8 mouse cellular contexts compared by ENCODE assay signal in the genomic region with DNA sequence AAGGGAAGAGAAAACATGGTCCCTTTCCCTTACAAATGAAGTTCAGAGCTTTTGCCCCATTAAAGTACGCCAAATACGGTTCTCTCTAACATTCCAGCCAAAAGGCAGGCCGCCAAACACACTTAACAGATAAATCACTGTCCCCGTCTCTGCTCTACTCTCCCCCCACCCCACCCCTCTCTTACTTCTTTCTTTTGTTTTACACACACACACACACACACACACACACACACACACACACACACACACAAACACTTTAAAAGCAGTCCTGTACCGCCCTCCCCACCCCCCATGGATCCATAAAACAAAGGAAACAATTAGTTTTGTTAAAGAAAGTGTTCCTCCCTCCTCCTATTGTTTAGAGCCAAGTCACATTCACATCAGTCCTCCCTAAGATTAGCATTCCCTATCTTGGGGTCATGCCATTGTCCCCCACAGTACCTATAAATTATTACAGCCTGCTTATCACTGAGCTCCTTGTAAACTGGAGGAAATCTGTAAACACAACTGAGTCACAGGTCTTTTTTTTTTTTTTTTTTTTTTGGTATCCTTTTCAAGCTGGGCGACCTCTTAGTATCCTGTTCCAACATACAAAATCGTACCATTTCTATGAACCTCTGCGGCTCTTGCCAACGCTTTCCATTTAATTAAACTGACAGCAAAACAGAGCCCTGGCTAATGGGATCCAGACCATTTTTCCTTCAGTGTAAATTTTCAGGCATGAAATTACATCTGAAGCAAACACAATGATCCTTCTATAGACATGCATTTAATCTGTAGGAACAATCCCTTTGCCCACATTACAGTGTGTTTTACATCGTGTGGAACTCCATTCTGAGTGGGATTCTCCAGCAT.
DNase-seq lines count a peak whose midpoint lies in the region; ATAC-seq and TF ChIP-seq lines count a peak whose summit lies in the region.

No protein-coding gene starts in this region.

- no peak overlapping the region for H3K4me2 ChIP-seq in forebrain, embryonic 14.5 days (ENCODE audit: low read length)
- no peak overlapping the region for H3K4me2 ChIP-seq in forebrain, postnatal 0 days (ENCODE audit: low read depth)
- H3K4me2 ChIP-seq in heart, embryonic 14.5 days (ENCODE audit: low read length), result 0 out of 2 replicates have a peak overlapping the region, but pooled peaks have one; percentile 11
- no peak overlapping the region for H3K4me2 ChIP-seq in limb, embryonic 12.5 days

- no peak overlapping the region for H3K27ac ChIP-seq in forebrain, embryonic 14.5 days (ENCODE audit: low read depth, low read length)
- no peak overlapping the region for H3K27ac ChIP-seq in forebrain, postnatal 0 days (ENCODE audit: low read depth, low read length)
- peak overlapping the region; percentile 65 for H3K27ac ChIP-seq in ES-Bruce4 (ENCODE audit: insufficient read depth, low read length)
- peak overlapping the region in 1 of 2 experiments; percentile 17; a peak in 3 of 4 replicates for H3K27ac ChIP-seq in heart, embryonic 14.5 days (replicated peaks in 1 of 2; ENCODE audit: control insufficient read depth in 1 of 2, insufficient read depth in 1 of 2, low read depth in 2 of 2, low read length in 2 of 2)
- 0 out of 2 replicates have a peak overlapping the region, but pooled peaks have one; percentile 17 for H3K27ac ChIP-seq in limb, embryonic 12.5 days

- no peak overlapping the region for H3K4me3 ChIP-seq in forebrain, embryonic 14.5 days (ENCODE audit: low read depth, low read length)
- H3K4me3 ChIP-seq in forebrain, postnatal 0 days (ENCODE audit: low read depth, low read length), result no peak overlapping the region
- no peak overlapping the region for H3K4me3 ChIP-seq in ES-Bruce4 (ENCODE audit: low read depth, low read length)
- H3K4me3 ChIP-seq in heart, embryonic 14.5 days (ENCODE audit: control insufficient read depth in 1 of 2, insufficient read depth in 1 of 2, low read depth in 1 of 2, low read length in 2 of 2), result no peak overlapping the region
- no peak overlapping the region for H3K4me3 ChIP-seq in limb, embryonic 12.5 days (replicated peaks)

- no peak for TF ChIP-seq CTCF in forebrain, postnatal 0 days (IDR thresholded peaks at IDR 0.05; ENCODE audit: low read depth)
- no peak for TF ChIP-seq CTCF in ES-Bruce4 (IDR thresholded peaks at IDR 0.05; ENCODE audit: low read depth, low read length)

- no peak for ATAC-seq in forebrain, embryonic 14.5 days
- ATAC-seq in forebrain, postnatal 0 days, result no peak
- no peak for ATAC-seq in heart, embryonic 14.5 days (ENCODE audit: insufficient number of reproducible peaks, insufficient read depth, low FRiP score, low read depth)
- ATAC-seq in limb, embryonic 12.5 days (ENCODE audit: insufficient number of reproducible peaks, insufficient read depth, low FRiP score, low TSS enrichment, low read depth), result no peak

- H3K9ac ChIP-seq in forebrain, embryonic 14.5 days (ENCODE audit: low read length), result no peak overlapping the region
- no peak overlapping the region for H3K9ac ChIP-seq in forebrain, postnatal 0 days
- H3K9ac ChIP-seq in ES-Bruce4 (ENCODE audit: low read depth, poor library complexity, severe bottlenecking), result no peak overlapping the region
- no peak overlapping the region for H3K9ac ChIP-seq in heart, embryonic 14.5 days (ENCODE audit: low read length)
- no peak overlapping the region for H3K9ac ChIP-seq in limb, embryonic 12.5 days (replicated peaks)

- TF ChIP-seq POLR2A in ES-Bruce4 (IDR thresholded peaks at IDR 0.05; ENCODE audit: insufficient read depth, low read length), result no peak

- H3K9me3 ChIP-seq in forebrain, embryonic 14.5 days (replicated peaks; ENCODE audit: control insufficient read depth, low read length), result peaks cover 3% of the 10 kb centered on the region
- 0 out of 2 replicates have a peak, but pooled peaks cover 7% of the 10 kb centered on the region for H3K9me3 ChIP-seq in forebrain, postnatal 0 days (ENCODE audit: low read length)
- H3K9me3 ChIP-seq in ES-Bruce4 (replicated peaks; ENCODE audit: control insufficient read depth, insufficient read depth, low read length, poor library complexity, severe bottlenecking), result peaks cover 3% of the 10 kb centered on the region; the same call in 1 of the 2 replicates
- H3K9me3 ChIP-seq in heart, embryonic 14.5 days (ENCODE audit: control insufficient read depth, low read length), result peaks cover 9% of the 10 kb centered on the region
- peaks cover 10% of the 10 kb centered on the region for H3K9me3 ChIP-seq in limb, embryonic 12.5 days

- H3K4me1 ChIP-seq in forebrain, embryonic 14.5 days (ENCODE audit: control insufficient read depth, insufficient read depth, low read length), result peaks cover 15% of the 10 kb centered on the region
- no peaks in the 10 kb centered on the region for H3K4me1 ChIP-seq in forebrain, postnatal 0 days (ENCODE audit: insufficient read depth)
- no peaks in the 10 kb centered on the region for H3K4me1 ChIP-seq in ES-Bruce4 (ENCODE audit: control insufficient read depth, insufficient read depth, low read length)
- peaks cover 4 to 19% of the 10 kb centered on the region in 2 experiments for H3K4me1 ChIP-seq in heart, embryonic 14.5 days (ENCODE audit: control insufficient read depth in 2 of 2, insufficient read depth in 2 of 2, low read length in 2 of 2)
- peaks cover 36% of the 10 kb centered on the region for H3K4me1 ChIP-seq in limb, embryonic 12.5 days (replicated peaks)

- WGBS in forebrain, embryonic 14.5 days, result 21% methylated on average over 10 of the region's 10 CpGs
- WGBS in forebrain, postnatal 0 days, result 25% methylated on average over 10 of the region's 10 CpGs
- 48% methylated on average over 10 of the region's 10 CpGs for WGBS in heart, embryonic 14.5 days
- 18% methylated on average over 10 of the region's 10 CpGs for WGBS in limb, embryonic 12.5 days

- DNase-seq in forebrain, embryonic 14.5 days (ENCODE audit: low spot score), result peak; percentile 53
- no peak for DNase-seq in forebrain, postnatal 0 days
- no peak for DNase-seq in layer of hippocampus, postnatal 14 days (ENCODE audit: low spot score in 2 of 2)
- DNase-seq in spleen, adult 18-20 months, result no peak
- DNase-seq in frontal cortex, postnatal 10 days (ENCODE audit: low spot score in 2 of 2), result no peak

- H3K27me3 ChIP-seq in forebrain, embryonic 14.5 days (replicated peaks; ENCODE audit: control insufficient read depth, insufficient read depth, low read length), result no peaks in the 10 kb centered on the region
- no peaks in the 10 kb centered on the region for H3K27me3 ChIP-seq in forebrain, postnatal 0 days (ENCODE audit: insufficient read depth, low read length)
- no peaks in the 10 kb centered on the region for H3K27me3 ChIP-seq in ES-Bruce4 (ENCODE audit: control insufficient read depth, insufficient read depth, low read length, poor library complexity, severe bottlenecking)
- no peaks in the 10 kb centered on the region for H3K27me3 ChIP-seq in heart, embryonic 14.5 days (ENCODE audit: control insufficient read depth, insufficient read depth, low read length)
- H3K27me3 ChIP-seq in limb, embryonic 12.5 days, result no peaks in the 10 kb centered on the region

- H3K36me3 ChIP-seq in forebrain, embryonic 14.5 days (ENCODE audit: control insufficient read depth, insufficient read depth, low read length), result no peaks in the 10 kb centered on the region
- H3K36me3 ChIP-seq in forebrain, postnatal 0 days (ENCODE audit: insufficient read depth), result no peaks in the 10 kb centered on the region
- no peaks in the 10 kb centered on the region for H3K36me3 ChIP-seq in ES-Bruce4 (ENCODE audit: control insufficient read depth, insufficient read depth, low read length, poor library complexity, severe bottlenecking)
- peaks cover 16% of the 10 kb centered on the region for H3K36me3 ChIP-seq in heart, embryonic 14.5 days (ENCODE audit: control insufficient read depth, insufficient read depth, low read length)
- H3K36me3 ChIP-seq in limb, embryonic 12.5 days, result peaks cover 31% of the 10 kb centered on the region

- TF ChIP-seq EP300 in ES-Bruce4 (IDR thresholded peaks at IDR 0.05; ENCODE audit: insufficient read depth, low read depth, low read length), result no peak

Comparison
In these comparisons a context has a peak if more than half of its experiments do, and no peak if none do; other contexts are left out.
1. H3K27ac ChIP-seq: peak in ES-Bruce4 (single experiment) and limb, embryonic 12.5 days (single experiment); none in forebrain, embryonic 14.5 days (single experiment) and forebrain, postnatal 0 days (single experiment).